Mouse (Mus musculus): ENCODE data around the gene Il10rb. TPM values are rescaled to one million over a fixed set of nuclear protein-coding genes. Genes with fewer than 3 reads are reported as not detected.

Il10rb gene
- total RNA-seq, 4 experiments from 2014 or later: 281 to 305 (median 301) TPM

GRCm38 (mm10) chr16:91382261-91382790, 23.6 kb upstream of the Il10rb start:
- no peak for DNase-seq

DNA sequence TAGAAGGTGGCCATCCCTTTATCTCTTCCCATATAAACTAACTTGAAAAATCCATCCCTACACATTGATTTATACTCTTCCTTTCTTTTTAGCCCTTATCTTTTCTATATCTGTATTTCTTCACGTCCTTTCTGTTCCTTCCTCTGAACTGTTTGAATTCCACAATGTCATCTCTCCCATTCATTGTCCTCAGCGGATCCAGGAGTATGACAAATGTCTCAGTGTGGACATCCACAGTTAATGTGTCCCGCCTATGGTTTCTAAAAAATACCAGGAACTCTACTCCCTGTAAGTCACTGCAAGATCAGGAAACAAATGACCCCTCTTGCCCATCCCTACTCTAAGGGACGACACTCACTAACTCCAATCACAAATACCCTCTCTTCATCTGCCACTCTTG, 21.7 kb upstream of the Il10rb start:
- DNase-seq: no peak

DNA sequence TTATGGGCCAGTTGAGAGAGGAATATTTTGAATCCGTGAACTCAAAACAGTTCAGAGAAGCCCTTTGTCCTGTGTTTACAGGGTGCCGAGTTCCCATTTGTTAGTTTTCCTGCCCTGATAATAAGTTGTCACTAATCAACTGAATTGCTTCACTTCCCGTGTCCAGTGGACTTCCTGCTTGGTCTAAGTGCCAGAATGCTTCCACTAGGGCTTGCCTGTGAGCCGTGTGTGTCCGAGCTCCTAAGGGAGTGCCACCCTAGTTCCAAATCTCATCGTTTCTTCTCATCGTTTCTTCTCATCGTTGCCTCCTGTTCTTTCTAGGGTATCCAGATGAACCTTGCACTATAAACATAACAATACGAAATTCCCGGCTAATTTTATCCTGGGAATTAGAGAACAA, 20.3 kb upstream of the Il10rb start:
- no peak for DNase-seq

GRCm38 (mm10) chr16:91386419-91387120, 19.4 kb upstream of the Il10rb start:
- no peak for DNase-seq

DNA sequence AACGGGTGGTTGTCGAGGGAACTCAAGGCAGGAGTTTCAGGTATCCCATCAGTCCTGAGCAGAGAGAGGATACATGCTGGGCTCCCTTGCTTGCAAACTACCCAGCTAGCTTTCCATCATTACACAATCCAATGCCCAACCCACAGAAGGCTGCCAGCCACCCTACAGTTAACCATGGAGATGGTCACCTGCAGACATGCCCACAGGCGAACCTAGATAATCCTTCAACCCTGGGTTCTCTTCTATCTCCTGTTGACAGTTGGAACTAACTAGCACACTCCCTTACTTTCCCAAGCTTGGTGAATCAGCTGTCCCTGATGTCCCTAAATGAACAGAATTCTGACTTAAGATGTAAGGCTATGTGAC, 18.9 kb upstream of the Il10rb start:
- DNase-seq: no peak

GRCm38 (mm10) chr16:91390100-91390499, 15.9 kb upstream of the Il10rb start:
- no peak for DNase-seq

GRCm38 (mm10) chr16:91391421-91391820, 14.5 kb upstream of the Il10rb start, which contains the start of gene Gm21970:
TSS of gene Gm21970 (plus strand) at chr16:91391721.
- no peak for DNase-seq

GRCm38 (mm10) chr16:91394826-91395410, 11.0 kb upstream of the Il10rb start:
- no peak for DNase-seq

- DNase-seq: no peak
These were observed 10.2 kb upstream of the Il10rb start for GRCm38 (mm10) chr16:91395633-91396392.

- no peak for DNase-seq
These were observed 9.0 kb upstream of the Il10rb start for GRCm38 (mm10) chr16:91396844-91397537.

DNA sequence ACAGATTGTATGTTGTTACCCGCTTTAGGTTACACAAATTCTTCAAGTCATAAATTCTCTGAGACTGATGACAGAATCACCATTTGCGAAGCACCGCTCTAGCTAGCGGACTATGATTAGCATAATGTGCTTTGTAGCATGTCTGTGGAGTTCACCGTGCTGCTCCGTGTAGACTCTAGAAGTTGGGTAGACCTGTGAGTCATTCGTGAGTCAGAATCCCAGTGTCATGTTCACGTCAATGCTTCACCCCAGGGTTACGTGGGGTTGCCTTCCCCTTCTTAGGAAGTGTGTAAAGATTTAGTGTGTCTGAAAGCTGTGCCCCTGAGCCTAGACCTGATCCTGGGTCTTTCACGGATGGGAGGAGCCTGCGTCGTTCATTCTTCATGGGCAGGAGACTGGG, 7.9 kb upstream of the Il10rb start:
- peak; percentile 73 for DNase-seq

DNA sequence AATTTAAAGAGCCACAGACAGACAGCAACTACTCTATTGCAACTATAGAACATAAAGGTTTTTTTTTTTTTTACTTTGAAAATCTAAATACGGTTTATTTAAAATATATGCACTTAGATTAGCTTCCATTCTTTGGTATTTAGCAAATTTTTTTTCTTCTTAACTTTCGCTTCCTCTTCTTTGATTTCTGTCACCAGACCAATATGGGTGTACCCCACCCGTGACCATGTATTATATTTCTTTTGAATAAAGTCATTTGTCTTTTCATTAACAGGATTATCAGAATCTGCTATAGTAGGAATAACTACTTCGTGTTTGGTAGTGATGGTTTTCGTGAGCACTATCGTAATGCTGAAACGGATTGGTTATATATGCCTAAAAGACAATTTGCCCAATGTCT, 7.0 kb upstream of the Il10rb start:
- no peak for DNase-seq

GRCm38 (mm10) chr16:91401569-91402165, 4.3 kb upstream of the Il10rb start:
- DNase-seq: no peak

- DNase-seq: no peak
These were observed 2.2 kb upstream of the Il10rb start for GRCm38 (mm10) chr16:91403784-91404183.

DNA sequence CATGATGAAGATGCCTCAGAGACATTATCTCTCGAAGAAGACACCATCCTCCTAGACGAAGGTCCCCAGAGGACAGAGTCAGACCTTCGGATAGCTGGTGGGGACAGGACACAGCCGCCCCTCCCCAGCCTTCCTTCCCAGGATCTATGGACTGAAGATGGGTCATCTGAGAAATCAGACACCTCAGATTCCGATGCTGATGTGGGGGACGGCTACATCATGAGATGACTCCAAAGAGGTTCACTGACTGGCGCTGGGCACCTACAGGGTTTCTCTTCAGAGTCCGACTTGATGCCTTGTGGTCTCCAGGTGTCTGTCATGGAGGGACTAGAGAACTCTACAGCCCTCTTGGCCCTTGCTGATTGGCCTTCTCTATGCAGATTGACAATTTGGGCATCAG, 1.8 kb upstream of the Il10rb start:
- DNase-seq: no peak

DNA sequence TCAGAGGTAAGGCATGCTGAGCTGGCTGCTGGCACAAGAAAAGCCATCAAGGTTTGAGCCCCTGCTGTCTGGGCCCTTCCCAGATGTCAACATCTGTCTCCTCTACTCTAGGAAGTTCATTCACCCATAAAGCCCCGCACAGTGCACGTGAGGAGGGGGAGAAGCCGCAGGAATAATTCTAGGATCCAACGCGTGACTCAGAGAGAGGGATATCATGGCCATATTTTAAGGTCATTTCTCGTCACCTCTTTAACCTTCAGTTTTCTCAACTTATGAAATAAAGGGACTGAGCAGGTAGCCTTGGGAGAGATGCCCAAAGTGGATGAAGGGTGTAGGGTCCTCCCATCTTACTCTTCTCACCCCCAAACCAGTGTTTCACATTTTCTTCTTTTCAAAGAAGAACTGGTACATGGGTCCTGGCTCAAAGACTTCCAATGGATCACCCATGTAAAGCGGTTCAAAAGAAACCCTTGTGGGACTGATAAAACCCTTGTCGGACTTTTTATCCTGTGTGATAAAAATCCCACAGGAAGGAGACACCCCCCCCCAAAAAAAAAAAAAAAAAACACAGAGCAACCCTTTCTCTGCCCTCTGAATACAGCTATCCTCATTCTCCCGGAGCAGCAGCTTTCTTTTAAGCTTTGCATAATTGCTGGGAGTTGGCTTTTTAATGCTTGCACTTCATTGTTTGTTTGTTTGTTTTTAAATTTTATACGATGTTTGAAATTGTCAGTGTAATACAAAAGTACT, 961 bp upstream of the Il10rb start:
- DNase-seq: no peak

DNA sequence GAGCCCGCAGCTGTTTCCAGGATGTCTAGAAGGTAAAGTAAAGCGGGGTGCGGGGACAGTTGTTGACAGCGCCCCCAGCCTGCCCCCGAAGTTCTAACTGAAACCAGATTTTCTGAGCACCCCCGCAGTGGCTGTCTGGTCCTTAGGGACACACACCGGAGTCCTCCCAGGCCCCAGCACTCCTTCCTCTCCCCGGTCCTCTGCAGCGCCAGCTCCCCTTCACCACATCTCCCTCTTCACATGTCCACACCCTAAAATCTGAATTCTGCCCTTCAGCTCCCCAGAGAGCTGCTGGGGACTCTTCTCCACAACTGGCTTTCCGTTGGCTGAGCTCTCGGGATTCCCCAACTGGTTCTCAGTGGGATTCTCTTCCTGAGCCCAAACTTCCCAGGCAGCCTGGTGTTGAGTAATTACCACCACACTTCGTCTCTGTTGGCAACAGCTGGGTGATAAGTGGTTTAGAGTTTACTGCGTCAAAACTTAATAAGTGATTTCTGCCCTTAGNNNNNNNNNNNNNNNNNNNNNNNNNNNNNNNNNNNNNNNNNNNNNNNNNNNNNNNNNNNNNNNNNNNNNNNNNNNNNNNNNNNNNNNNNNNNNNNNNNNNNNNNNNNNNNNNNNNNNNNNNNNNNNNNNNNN, 739 bp downstream of the Il10rb start:
- DNase-seq: no peak

DNA sequence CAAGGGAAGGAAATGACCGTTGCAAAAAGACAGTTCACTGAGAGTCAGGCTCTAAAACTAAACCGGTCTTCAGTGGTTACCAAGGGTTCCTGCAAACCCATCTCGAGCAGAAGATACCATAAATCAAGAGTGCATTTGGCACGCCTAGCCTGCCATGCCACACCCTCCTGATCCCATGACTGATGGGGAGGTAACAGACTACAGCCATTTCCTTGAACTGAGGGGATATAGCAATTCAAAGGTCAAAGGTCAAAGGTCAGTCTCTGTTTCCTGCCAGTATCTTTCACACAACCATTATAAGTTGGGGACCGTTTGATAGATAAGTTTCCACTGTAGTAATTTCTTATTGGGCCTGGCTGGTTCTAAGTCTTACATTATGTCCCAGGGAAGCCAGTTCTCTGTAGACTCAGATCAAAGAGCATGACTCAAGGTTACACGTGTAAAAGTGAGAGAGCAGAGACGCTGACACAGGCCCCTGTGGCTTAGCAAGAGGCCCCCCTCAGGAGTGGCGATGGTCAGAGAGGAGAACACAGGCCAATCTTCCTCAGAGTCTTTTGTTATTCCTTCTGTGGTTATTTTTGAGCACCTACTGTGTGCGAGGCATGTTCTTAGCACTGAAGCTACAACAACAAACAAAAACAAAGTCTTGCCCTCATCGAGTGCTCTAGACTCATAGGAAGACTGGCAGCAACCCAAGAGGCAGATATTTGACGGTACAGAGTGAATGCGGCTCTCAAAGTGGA, 7.3 kb downstream of the Il10rb start:
- DNase-seq: peak; percentile 75

GRCm38 (mm10) chr16:91415391-91416189, 9.6 kb downstream of the Il10rb start:
- DNase-seq: peak; percentile 68

DNA sequence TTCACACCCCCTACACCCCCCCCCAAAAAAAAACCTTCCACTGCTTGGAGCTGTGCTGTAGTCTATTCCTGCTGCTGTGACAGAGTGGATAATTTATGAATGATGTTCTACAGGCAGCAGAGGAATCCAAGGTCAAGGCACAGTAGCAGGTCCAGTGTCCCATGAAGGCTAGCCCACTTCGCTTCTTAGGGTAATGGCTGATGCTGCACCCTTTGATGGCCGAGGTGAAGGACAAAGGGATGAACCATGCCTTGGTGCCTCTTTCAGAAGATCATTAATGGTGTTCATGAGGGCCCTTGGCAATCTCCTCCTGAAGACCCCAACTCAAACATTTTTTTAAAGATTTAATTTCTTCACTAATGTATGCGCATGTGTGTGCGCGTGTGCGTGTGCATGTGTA, 10.4 kb downstream of the Il10rb start:
- no peak for DNase-seq

Data from adrenal gland, adult 8-10 months (tissue).